Mouse (Mus musculus) frontal cortex, postnatal 25 days (tissue): Measurements from ENCODE around the gene Map1b.

Experiments used
- DNase-seq, 2 experiments: peaks; one replicate each; pipeline ENCODE4 v3.0.0; 2022; ENCODE audit warnings: low spot score in 2 of 2

Map1b gene

GRCm38 (mm10) chr13:99528456-99528855, 12.1 kb upstream of the Map1b start:
- no peak for DNase-seq

- no peak for DNase-seq
Observed at GRCm38 (mm10) chr13:99527936-99528335, 11.6 kb upstream of the Map1b start.

GRCm38 (mm10) chr13:99525491-99525890, 9.2 kb upstream of the Map1b start:
- DNase-seq: no peak

- DNase-seq: no peak
Observed at GRCm38 (mm10) chr13:99517836-99518235, 1.5 kb upstream of the Map1b start.

- DNase-seq: peak in 1 of 2 experiments; percentile 29
Observed at GRCm38 (mm10) chr13:99515736-99516447, 448 bp downstream of the Map1b start.

DNA sequence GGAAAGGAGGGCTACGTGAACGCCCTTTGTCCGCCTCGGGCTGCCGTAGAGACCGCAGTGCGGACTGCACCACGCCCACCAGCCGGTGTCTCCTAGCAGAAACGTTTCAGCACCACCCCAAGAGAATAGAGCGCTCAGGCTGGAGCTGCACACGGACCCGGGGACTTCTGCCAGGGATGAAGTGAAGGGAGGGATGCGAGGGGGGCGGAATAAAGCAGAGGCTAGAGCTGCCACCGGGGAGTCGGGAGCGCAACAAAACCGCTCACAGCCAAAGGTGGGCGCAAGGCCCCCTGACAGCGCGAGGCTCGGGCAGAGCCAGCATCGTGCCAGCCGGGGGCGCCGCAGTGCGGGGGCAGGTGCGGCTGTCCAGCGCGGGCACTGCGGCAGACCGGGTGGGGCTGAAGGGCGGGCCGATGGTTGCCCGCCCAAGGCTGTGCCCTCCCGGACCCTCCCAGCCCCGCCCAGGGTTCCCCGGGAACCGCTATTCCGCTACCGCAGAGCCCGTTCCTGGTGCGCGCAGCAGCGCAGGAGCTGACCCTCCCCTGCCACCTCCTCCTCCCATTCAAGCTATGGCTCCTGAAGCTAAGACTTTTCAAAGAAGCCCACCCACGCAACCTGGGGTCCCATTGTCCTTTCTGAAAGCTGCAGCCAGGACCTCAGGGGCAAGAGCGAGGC, 1.3 kb downstream of the Map1b start:
- peak; percentile 43 to 58 for DNase-seq

DNA sequence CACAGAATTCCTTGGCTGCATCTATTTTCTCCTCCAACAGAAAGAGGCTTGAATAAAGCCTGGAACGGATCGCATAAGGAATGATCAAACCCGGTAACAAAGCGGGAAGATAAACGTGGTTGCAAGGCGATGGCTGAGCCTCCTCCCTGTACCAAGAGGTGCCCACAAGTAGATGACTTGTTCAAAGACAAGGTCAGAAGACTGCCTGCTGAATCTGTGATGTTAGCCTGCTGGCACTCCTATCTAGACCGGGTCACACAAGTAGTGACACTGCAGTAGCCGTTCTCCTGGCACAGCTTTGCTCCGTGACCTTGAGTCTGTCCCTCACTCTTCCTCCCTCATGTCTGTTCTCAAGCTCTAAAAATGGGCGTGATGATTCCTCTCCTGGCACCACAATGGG, 2.4 kb downstream of the Map1b start:
- DNase-seq: no peak

DNA sequence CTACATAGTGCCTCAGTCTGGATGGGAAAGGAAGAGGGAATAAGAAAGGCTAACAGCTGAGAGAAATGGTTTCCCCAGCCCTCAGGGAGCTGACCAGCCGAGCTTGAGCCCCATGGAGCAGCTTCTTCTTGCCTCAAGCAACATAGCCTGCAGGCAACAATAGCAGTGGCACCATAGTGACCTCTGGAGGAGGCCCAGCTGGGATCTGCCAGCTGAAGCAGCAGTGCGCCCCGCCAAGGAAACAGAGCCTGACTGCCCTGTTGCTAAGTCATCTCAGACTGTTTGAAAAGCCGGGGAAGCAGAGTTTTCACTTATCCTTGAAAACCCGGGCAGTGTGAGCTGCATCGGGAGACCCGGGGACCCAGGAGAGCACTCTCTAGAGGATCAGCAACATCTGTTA, 3.2 kb downstream of the Map1b start:
- DNase-seq: peak in 1 of 2 experiments; percentile 32

- DNase-seq: no peak
Observed at GRCm38 (mm10) chr13:99509896-99510295, 6.4 kb downstream of the Map1b start.

- no peak for DNase-seq
Observed at GRCm38 (mm10) chr13:99506580-99506962, 9.8 kb downstream of the Map1b start.

- DNase-seq: no peak
Observed at GRCm38 (mm10) chr13:99505826-99506579, 10.3 kb downstream of the Map1b start.

GRCm38 (mm10) chr13:99503370-99503979, 12.9 kb downstream of the Map1b start:
- no peak for DNase-seq

DNA sequence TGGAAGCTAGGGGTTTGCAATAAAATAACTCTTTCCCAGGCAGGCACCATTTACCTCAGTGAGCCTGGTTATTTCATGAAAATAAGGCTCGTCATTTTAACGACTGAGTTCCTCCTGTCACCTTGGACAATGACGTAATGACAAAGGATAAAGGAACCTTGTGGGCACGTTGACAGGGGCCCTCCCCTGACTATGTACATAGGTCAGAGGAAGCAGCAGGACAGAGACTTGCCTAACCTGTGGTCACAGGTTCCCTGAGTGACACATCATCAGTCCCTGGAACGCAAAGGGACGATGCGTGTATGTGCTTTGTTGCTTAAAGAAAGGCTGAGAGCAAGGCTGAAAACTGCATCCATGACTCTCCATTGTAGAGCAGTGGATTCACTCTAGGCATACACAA, 13.4 kb downstream of the Map1b start:
- no peak for DNase-seq

GRCm38 (mm10) chr13:99502126-99502744, 14.1 kb downstream of the Map1b start:
- no peak for DNase-seq

- DNase-seq: no peak
Observed at GRCm38 (mm10) chr13:99501393-99501792, 14.9 kb downstream of the Map1b start.

DNA sequence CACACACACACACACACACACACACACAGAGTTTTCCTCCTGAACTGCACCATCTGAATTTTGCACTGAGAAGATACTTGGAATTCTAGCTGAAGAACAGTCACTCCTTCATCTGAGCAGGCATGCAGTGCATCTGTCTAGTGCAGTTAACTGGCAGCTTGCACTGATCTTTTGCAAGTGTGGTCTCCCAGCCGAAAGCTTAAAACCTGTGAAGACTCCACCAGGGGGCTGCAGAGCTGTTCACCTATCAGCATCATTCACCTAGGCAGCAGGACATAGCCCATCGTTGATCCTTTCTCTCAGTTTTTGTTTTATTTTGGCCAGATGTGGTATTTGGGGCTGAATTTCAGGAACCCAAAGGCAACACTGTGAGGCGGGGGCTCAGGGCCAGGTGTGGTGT, 15.7 kb downstream of the Map1b start:
- DNase-seq: no peak

DNA sequence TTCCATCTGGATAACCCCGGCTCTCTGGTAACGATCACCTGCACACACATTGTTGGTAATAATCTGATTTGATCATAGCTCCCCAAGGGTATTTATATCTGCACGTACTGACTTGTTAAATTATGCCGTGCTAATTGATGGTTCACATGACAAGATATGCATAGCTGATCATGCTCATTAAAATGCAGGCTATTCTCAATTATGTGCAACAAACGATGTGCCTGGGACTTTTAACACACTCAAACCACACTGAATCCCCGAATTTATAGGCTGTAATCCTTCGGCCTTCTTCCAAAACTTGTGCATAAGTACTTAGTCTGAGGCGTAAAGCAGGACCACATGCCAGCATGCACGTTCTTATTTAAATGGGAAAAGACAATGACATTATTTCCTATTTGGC, 16.6 kb downstream of the Map1b start:
- no peak for DNase-seq

- no peak for DNase-seq
Observed at GRCm38 (mm10) chr13:99496106-99496505, 20.2 kb downstream of the Map1b start.

GRCm38 (mm10) chr13:99494416-99494815, 21.9 kb downstream of the Map1b start:
- no peak for DNase-seq

DNA sequence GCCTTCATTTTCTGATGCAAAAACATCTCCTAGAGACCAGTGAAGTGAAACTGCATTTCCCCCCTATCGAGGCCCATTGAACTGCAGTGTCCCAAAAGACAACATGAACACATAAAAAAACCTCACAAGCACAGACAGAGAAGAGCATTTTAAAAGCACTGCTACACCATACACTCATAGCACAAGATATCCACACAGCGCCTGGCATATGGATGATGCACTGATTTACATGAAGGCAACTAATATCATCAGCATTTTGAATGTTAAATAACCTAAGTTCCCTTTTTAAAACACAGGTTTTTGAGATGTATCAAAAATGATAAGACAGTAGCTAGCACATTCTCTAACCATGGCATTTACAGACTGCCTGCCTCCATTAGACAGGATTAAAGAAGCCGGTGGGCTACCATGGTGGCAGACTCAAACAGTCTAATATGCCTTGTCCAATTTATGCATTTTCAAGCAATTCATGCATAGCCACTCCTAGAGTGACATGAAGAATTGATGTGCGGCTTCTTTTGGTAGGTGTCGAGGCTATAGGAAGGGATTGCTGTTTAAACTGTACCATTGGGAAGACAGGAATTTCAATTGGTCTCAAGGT, 22.9 kb downstream of the Map1b start:
- DNase-seq: no peak

DNA sequence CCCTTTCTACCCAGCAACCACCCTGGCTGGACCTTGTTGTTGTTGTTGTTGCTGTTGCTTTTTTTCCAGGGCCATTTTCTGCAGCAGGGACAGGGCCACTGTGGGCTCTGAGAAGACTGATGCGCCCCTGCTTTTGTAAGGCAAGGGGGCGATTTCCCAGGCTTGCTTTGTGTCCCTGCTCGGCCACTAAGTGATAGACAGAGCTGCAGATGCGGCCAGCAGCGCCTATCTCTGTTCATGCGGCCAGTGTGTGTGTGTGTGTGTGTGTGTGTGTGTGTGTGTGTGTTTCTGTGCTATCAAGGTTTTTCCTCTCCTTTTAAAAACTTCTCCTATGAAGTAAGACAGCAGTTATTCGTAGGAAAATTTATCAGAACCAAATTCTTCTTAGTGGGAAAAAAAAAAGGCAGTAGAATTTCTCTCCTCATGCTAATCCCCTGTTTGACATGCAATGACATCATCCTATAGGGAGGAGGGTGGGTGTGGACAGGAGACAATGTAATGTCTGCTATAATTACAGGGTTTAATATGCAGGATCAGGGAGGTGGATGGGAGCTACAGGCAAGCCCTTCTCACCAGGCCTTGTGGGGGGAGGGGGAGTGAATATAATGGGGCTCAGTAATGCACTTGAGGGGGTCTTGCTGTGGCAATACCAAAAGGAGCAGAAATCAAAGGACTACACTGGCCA, 23.6 kb downstream of the Map1b start:
- no peak for DNase-seq
